Mouse (Mus musculus): ENCODE results near the gene Rnf224.

Rnf224 gene

DNA sequence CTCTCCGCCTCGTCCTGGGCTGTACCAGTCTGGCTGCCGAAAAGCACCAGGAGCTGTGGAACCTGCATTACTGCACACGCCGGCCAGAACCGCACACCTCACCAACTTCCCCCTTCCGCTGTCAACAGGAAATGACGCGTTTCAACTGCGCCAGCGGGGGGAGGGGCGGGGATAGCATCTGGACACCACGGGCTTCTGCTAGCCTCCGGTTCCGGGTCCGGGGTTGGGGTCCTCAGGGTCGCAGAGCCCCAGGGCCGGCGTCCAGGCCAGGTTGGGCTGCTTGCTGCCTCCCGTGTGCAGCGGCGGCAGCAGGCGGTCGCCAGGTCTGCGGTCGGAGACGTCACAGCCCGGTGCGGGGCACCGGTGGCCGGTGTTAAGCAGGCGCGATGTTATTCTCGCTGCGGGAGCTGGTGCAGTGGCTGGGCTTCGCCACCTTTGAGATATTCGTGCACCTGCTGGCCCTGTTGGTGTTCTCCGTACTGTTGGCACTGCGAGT, 18.7 kb upstream of the Rnf224 start, which contains the start of gene Tmem203:
Tmem203 (plus strand) TSS at position 156 of the 496 bp plus-strand sequence.
- DNase-seq (ENCODE audit: low spot score): peak; percentile 76

DNA sequence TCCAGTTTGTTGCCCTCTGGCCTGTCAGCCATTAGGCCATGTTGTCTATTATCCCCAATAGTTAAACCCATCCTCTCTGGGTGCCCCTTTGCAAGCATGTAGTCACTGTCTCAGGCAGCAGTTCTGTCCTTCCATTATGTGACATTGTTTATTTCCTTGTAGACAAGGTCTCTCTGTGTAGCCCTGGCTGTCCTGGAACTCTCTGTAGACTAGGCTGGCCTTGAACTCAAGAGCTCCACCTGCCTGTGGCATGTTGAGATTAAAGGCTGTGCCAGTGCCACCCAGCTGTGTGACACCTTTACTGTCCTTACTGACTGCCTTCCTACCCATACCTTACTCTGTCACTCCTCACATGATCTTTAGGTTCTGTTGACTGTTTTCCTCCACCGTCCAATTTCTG, 15.7 kb upstream of the Rnf224 start:
- no peak for DNase-seq (ENCODE audit: low spot score)

DNA sequence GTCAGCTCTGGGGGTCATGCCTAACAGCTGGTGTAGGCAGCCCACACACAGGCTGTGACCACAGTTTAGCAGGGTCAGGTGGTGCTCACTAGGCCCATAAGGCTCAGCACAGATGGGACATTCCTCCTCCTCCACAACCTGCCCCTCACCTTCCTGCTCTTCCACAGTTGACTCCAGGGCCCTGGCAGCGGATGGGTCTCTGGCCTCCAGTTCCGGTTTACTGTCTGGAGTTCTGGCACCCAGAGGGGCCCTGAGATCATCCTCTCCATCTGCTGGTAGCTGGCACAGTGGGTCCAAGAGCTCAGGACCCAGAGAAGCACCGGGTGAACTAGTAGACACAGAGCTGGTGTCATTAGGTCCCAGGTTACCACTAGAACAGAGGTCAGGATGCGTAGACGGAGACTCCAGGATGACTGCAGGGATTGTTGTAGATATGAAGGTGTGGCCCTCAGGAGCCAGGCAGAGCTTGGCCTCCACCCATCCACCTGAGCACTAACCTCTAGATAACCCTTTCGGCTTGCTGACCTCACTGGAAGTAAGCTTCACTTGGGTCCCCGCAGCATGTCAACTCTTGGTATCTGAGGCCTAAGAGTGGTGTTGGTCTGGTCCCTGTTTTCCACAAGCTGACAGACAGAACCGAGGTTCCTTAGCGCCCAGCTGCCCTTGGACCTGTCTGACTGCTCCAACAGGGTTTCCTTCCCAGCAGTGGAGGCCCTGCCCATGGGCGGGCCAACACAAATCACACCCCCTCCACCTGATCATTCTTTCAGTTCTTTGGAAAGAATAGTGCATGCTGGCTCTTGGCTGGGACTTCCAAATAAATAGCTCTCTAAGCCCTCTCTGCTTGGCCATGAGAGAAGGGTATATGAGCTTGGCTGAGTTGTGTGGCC, 9.8 kb upstream of the Rnf224 start, which contains the start of gene AL732309.1:
AL732309.1 (minus strand) TSS at position 681 of the 890 bp plus-strand sequence.
- no peak for DNase-seq (ENCODE audit: low spot score)

DNA sequence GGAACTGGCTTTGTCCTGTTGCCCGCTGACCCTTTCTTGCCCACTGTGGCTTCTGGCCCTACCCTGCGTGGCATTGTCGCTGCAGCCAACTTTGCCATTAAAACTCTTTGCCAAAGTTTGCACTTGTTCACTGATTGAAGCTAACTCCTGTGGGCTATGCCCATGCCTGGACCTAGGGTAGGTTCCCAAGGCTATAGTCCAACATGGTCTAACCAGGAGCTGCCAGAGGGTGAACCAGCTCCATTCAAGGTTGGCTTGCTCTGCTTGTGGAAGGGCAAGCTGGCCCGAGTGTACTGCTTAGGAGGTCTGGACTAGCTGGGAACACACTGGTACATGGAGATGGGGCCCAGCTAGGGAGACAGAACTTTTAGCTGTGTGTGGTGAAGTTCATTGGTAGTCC, 7.6 kb upstream of the Rnf224 start:
- DNase-seq (ENCODE audit: low spot score): no peak

DNA sequence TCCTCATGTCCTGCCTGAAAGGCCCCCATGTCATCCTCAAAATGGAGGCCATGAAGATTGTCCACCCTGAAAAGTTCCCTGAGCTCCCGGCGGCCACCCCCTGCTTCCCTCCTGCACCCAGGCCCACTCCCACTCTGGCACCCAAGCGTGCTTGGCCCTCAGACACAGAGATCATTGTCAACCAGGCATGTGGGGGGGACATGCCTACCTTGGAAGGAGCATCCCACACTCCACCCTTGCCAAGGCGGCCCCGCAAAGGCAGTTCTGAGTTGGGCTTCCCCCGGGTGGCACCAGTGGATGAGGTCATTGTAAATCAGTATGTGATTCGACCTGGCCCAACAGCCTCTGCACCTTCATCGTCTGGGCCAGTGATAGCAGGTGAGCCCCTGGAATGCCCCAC, 6.8 kb upstream of the Rnf224 start:
- no peak for DNase-seq (ENCODE audit: low spot score)

DNA sequence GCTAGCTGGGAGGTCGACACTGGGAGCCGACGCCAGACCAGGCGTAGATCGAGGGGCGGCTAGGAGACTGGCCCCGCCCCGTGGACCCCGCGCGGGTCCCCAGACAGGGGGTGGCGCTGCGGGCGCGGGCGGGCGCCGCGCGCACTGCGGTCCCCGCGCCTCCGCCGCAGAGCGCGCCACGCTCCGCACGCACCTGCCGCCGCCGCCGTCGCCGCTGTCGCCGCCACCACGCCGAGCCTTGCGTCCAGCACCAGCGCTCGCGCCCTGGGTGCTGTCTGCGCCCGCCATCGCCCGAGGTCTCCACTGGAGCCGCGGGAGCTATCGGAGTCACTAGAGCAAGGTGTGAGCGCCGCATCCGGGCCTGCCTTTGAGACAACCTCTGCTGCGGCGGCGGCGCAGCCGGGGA, 5.5 kb upstream of the Rnf224 start, which contains the start of the genes Rnf208 and Cysrt1:
Rnf208 (plus strand) TSS at position 155 of the 406 bp plus-strand sequence.
Cysrt1 (minus strand) TSS at position 352 of the 406 bp plus-strand sequence.
- DNase-seq (ENCODE audit: low spot score): no peak

DNA sequence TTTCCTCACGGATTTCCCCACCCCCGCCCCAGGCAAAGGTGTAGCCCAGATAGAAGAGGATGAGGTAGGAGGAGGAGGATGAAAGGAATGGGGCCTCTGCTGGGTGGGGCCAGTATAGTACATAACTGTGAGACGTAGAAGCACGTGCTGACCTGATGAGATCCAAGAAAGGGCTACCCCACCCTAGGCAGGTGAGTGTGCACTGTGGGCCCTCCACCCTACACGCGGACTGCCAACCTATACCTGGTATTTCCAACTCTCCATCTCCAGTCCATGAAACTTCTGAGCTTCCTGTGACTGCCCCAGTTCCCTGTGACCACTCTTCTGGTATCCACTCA, 4.8 kb upstream of the Rnf224 start:
- DNase-seq (ENCODE audit: low spot score): no peak

DNA sequence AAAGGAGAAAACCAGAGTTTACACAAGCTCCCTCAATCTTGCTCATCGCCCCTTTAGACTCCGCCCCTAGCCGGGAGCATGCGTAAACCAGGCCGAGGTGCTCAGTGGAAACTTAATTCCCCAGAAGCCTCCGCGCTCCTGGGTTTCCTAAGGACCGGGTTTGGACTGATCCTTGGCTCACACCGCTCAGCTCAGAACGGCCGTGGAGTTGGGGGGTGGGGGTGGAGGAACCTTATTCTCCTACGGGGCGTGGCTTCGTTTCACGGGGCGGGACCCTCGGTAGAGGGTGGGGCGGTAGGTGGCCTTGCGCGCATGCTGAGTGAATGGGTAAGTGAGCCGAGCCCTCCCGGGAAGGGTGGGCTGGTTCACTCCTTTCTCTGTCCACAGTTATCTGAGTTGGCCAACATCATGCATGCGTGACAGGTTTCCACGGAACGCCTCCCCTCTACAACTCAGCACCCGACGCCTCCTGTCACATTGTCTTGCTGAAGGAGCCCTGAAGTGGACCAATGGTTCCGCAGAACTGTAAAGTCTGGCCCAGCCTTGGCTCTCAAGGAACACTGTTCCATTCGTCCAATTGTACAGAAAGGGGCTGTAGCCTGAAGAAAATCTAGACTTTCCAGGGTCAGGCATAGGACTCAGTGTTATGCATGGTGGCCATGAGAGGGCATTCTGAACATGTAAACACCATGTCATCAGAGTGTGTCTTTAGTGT, 4.3 kb upstream of the Rnf224 start:
- DNase-seq (ENCODE audit: low spot score): peak; percentile 56

DNA sequence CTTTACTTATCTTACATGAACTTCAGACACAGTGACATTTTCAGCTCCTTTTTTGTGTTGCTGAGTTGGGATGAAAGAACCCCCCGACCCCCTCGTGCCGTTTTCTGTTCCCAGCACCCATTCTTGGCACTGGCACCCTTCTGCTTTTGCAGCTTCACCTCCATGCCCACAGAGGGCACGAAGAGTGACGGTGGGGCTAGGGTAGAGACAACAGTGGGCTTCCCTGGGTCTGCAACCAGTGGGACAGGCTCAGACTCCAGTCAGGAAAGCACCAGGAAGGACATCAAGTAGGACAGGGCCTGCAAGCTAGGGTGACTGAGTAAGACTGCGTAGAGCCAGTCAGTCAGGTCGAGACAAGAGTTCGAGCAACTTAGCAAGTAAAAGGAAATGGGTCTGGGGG, 3.7 kb upstream of the Rnf224 start:
- DNase-seq (ENCODE audit: low spot score): no peak

DNA sequence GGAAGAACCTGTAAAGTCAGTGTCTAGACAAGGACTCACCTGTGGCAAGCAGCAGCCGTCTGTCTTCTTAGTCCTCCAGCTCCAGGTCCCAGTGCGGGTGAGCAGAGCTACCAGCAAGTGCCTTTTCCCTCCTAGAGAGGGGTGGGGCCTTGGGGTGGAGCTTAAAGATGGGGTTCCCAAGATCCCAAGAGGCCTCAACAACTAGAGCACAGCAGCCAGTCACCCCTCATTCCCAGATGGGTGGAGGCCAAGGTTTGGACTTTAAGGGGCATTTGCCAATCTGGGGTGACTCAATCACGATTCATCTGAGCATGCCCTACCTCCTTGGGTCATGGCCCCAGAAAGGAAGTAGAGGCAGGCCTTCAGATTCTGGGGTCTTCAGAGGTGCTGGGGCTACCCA, 3.2 kb upstream of the Rnf224 start:
- DNase-seq (ENCODE audit: low spot score): no peak

DNA sequence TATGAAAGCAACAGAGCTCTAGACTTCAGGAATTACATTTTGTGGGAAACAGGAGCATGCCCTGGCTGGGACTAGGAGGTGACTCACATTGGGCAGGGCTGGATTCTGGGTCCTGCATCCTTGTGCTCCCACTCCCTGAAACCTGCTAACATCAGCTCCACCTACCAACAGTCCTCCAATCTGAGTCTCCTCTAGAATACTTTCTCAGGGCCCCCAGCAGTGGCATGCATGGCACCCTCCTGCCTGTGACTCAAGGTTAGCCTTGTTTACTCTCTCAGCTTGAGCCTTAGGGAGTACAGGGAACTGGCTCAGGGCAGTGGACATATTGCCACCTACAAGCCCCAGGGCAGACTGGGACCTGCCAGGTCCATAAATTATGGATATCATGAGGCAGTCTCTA, 1.5 kb upstream of the Rnf224 start:
- no peak for DNase-seq (ENCODE audit: low spot score)

DNA sequence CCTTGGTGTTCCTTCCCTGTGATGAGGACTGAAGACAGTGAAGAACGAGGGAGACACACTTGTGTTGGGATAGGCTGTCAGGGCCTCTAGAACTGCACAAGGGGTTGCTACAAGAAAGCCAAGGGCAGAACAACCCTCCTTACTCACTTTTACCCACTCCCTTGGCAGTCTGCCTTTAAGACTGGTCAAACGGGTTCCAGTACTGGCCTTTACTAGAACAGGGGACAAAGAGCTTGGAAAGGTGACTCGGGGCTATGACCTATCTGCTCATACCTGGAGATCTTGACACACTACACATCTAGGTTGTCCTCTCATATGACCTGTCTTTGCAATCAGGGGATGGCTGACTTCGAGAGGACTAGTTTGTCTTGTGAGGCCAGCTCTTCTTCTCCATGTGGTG, 935 bp upstream of the Rnf224 start:
- no peak for DNase-seq (ENCODE audit: low spot score)

DNA sequence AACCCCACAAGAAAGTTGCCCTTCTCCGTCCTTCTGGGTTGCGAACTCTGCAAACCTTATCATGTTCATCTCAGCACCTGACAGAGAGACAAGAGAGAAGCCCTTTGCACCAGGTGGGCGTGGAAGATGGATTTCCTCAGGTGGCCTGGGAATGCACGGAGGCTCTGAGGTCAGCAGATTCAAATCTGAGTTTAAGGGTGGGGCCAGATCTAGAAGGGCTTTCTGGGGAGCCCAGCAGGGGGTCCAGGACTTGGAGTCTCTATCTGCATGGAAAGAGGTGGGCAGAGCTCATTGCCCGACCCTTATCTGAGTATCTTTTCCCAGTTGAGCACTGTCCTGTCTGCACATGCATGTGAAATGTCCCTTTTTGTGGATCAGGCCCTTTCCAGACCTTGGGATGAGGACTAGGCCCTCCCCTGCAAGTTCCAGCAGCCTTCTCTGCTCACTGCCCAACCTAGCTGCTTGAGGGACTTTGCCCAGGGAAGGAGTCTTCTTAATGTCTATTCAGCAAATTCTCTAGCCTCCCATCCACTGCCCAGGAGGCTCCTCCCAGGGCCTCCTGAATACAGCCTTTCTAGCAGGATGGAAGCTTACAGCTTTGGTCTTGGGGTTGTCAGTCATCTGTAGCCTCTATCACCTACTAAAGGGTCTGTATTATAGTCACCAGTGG, 1.9 kb downstream of the Rnf224 start:
- DNase-seq (ENCODE audit: low spot score): no peak

DNA sequence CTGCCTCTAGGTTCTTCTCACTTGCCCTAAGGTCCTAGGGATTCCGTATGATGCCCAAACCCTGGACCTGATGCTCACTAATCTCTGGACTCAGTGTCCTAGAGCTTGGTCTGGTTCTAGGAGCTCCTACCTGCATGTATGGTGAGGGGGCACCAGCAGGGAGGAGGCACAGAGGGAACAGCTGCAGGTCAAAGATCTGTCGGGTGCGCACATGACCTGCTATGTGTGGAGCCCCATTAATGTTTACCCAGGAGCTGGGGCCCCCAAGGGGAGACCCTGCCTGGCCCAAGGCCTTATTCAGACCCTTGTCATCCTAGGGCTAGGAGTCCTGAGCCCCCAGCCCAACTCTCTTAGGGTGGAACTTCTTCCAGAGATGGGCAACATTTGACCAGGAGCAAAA, 2.5 kb downstream of the Rnf224 start, which contains the start of gene Slc34a3:
Slc34a3 (minus strand) TSS at position 315 of the 400 bp plus-strand sequence.
- no peak for DNase-seq (ENCODE audit: low spot score)

DNA sequence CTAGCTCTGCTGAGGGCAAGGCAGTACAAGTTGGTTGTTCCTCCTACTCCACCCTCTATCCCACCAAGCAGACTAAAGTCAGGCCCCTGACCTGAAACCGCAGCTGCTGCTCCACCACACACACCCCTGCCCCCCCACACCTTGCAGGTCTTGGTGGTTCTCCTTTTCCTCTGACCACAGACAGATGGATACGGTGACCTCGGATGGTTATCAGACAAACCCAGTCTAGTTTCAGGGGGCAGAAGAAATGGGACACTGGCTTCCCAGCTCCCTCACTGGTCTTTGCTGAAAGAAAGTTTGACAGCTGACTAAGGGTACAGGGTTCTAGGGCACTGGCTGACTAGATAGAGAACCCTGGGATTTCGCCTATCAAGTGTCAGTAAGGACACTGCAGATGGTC, 3.2 kb downstream of the Rnf224 start:
- DNase-seq (ENCODE audit: low spot score): no peak

DNA sequence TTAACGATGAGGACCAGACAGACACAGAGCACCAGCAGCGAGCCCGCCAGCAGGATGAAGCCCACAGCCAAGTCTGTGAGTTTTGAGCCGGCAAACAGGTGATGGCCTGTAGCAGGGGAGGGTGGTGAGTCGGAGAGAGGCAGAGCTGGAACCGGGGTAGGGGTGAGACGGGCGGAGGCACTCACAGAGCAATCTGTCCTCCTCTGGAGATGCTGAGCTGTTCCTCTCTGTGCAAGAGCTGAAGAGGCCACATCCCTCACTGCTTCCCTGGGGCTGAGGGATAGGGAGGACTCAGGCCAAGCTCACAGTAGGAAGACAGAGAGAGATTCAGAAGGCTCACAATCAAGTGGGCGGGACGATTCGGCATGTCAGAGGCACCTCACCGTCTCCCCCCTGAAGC, 5.5 kb downstream of the Rnf224 start:
- DNase-seq (ENCODE audit: low spot score): no peak

DNA sequence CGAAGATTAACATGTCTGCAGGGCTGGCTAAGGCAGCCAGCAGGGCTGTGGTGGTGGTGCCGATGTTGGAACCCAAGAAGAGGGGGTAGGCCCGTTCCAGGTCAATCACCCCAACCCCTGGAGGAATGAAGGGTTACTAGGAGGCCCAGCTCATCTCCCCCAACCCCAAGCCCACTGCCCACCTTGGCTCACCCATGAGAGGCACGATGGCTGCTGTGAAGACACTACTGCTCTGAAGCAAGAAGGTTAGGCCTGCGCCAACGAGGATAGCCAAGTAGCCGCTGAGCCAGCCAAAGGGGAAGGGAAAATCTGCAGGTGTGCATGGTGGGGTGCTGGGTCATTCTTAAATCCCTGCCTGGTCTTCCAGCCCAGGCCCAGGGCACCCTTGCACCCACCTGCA, 6.0 kb downstream of the Rnf224 start:
- no peak for DNase-seq (ENCODE audit: low spot score)

DNA sequence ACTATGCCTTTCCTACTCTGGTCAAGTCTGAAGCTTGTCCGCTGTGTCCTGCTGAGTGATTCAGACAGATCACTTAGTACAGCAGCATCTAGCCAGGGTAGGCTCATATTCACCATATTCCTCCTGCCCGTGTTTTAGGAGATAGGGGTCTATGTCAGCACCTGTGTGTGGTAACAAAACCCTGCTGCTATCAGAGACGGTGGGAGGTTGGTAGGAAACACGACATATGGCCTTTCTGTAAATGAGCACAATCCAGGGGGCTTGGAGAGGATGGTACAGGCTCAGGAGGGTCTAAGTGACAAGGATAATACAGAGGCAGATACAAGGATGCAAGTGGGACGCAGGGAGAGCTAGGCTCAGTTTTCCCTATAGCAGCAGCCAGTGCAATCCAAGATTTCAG, 7.0 kb downstream of the Rnf224 start:
- DNase-seq (ENCODE audit: low spot score): no peak

DNA sequence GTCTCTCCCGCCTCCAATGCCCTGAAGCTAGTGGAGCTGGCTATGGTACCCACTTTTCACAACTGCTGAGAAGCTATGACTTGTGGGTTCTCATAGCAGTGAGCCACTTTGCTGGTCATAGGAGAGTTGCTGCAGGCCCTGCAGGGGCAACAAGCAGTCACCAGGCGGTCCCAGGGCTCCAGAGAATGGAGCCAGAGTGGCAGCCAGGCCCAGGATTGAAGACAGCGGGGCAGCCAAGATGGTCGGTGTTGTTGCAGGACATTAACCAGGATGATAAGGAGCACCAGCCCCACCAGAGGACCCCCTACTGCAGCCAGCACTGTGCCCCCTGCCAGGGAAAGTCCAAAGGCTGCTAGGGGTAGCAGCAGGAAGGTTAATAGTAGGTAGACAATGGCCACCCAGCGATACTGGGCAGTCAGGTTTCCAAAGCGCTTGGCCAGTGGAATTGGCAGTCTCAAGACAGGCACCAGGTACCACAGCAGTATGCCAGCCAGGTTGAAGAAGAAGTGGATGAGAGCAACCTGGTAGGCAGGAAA, 7.5 kb downstream of the Rnf224 start:
- DNase-seq (ENCODE audit: low spot score): no peak

DNA sequence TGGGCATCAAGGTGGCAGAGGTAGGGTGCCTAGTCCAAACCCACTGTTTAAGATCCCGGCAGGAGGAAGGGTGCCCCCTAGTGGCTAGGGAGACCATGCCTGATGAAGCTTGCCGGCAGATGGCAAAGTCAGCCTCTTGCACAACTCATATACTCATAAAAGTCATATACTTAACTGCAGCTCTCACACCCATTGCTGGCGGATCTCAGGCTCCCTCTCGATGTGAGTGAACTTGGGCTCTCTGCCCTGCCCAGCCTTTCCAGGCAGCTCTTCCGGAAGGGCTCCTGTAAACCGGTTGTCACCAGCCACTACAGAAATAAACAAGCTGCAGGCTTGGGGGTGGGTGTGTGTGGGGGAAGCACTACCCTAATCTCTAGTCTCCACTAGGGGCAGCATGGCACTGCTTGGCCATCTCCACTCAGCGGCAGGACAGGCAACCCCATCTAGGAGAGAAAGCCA, 8.1 kb downstream of the Rnf224 start:
- peak; percentile 79 for DNase-seq (ENCODE audit: low spot score)

DNA sequence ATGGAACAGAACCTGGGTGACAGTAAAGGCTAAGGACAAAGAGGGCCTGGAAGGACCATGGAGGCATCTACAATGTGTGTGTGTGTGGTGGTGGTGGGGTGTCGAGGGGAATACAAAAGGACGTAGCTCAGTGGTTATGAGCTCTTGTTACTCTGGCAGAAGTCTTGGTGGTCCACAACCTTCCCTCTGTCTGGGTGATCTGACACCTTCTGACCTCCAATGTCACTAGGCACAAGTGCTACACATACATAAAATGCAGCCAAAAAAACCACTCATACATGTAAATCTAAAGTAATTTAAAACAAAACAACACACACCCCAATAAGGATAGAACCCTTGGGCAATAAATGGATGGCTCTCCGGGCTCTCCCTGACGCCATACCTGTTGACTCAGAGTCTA, 9.2 kb downstream of the Rnf224 start:
- no peak for DNase-seq (ENCODE audit: low spot score)

DNA sequence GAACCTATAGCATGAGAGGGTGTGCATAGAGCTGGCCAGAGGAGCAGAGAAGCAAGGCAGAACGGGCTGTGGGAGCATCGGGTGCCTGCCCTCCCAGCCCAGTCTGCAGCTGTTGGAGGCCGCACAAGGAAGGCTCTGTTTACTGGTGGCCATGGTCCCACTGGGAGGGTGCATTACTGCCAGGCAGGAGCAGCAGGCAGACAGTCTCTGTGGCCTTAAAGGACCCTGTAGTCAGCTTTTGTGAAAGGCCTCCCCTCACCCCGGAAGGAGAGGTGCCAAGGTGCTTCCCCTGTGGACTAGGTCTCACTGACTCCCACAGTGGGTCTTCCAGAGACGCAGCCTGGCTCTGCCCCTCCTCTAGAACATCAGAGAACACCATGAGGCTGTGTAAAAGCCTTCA, 9.7 kb downstream of the Rnf224 start:
- no peak for DNase-seq (ENCODE audit: low spot score)
